Mouse (Mus musculus): Measurements from ENCODE around the gene Zfp296.

Zfp296 gene

GRCm38 (mm10) chr7:19561765-19562642 lies 15.1 kb upstream of the Zfp296 start:
- intact Hi-C loops (cut with DNase I) = no loop called here

- intact Hi-C loops (cut with DNase I) = no loop called here
Observed at GRCm38 (mm10) chr7:19562643-19563410, 14.3 kb upstream of the Zfp296 start, which contains the start of gene Ppp1r37. Gene Ppp1r37, minus strand, starts transcription at chr7:19563076.

- intact Hi-C loops (cut with DNase I) = no loop called here
Observed at GRCm38 (mm10) chr7:19563884-19564283, 13.2 kb upstream of the Zfp296 start.

DNA sequence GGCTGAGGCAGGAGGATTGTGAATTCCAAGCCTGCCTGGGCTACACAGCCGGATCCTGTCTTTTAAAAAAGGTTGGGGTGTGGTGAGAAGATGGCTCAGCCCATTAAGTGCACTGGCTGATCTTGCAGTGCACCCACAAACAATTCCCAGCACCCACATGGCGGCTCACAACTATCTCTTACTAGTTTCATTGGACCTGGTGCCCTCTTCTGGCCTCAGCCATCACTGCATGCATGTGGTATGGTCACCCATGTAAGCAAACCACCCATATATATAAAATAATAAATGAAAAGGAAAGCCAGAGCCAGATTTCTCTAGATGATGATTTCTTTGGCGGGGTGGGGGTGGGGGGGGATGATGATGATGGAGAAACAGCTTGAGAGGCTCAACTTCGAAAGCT lies 12.6 kb upstream of the Zfp296 start:
- intact Hi-C loops (cut with DNase I) = no loop called here

- intact Hi-C loops (cut with DNase I) = no loop called here
Observed at GRCm38 (mm10) chr7:19565803-19566202, 11.3 kb upstream of the Zfp296 start.

GRCm38 (mm10) chr7:19567426-19567825 lies 9.7 kb upstream of the Zfp296 start:
- intact Hi-C loops (cut with DNase I) = no loop called here

DNA sequence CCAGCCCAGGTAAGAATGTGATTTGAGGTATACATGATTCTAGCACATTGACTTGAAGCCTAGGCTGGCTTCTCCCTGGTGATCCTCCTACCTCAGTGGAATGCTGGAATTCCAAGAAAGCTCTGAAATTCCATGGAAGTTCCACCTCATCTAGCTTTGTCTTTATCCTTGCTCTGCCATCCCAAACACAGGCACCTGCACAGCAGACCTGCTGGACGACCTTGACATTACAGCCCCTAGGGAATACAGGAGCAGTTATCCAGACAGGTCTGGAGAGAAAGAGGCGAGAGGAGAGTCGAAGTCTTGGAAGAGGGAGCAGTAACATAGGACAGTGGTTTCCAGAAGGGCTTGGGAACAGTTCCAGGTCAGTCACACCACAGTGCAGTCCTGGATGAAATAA lies 7.4 kb upstream of the Zfp296 start:
- intact Hi-C loops (cut with DNase I) = loop anchor here (5.0 kb wide), 2 partner anchors 62 to 112 kb away; partner anchors contain the start of genes Bloc1s3, Mark4 and Trappc6a

GRCm38 (mm10) chr7:19572926-19573775 lies 3.9 kb upstream of the Zfp296 start:
- intact Hi-C loops (cut with DNase I) = loop anchor here (5.0 kb wide), 2 partner anchors 66 to 116 kb away; partner anchors contain the start of genes Bloc1s3, Mark4 and Trappc6a

- intact Hi-C loops (cut with DNase I) = loop anchor here (5.0 kb wide), 2 partner anchors 66 to 116 kb away; partner anchors contain the start of genes Bloc1s3, Mark4 and Trappc6a
Observed at GRCm38 (mm10) chr7:19573776-19574140, 3.3 kb upstream of the Zfp296 start.

- intact Hi-C loops (cut with DNase I) = loop anchor here (5.0 kb wide), 1 partner anchor 47 kb away; no protein-coding TSS in a partner anchor
Observed at GRCm38 (mm10) chr7:19575559-19575958, 1.5 kb upstream of the Zfp296 start.

DNA sequence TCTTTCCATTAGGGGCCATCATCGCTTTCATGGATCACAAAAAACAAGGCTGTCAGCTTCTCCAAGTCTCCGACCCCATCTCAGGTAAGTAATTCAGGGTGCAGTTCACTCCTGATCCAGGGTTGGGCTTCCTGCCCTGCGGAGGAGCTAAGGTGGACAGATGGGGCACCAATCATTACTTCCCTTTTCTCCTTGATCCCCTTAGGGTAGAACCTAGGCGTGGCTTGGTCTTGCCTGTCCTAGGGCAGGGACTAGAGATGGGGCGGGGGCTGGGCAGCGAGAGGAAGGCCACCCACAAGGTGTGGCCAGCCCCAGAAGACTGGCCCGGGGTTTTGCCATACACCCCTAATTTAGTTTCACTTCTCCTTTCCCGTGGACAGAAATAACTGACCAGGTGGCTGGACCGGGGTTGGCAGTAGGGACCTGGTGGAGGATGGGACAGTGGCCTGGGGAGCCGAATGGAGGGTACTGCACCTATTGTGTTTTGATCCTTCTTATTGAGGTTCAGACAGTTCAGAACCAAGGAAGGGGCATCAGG lies 859 bp downstream of the Zfp296 start:
- intact Hi-C loops (cut with DNase I) = loop anchor here (5.0 kb wide), 1 partner anchor 44 kb away; no protein-coding TSS in a partner anchor

GRCm38 (mm10) chr7:19578436-19578835 lies 1.3 kb downstream of the Zfp296 start:
- intact Hi-C loops (cut with DNase I) = loop anchor here (5.0 kb wide), 1 partner anchor 44 kb away; no protein-coding TSS in a partner anchor

DNA sequence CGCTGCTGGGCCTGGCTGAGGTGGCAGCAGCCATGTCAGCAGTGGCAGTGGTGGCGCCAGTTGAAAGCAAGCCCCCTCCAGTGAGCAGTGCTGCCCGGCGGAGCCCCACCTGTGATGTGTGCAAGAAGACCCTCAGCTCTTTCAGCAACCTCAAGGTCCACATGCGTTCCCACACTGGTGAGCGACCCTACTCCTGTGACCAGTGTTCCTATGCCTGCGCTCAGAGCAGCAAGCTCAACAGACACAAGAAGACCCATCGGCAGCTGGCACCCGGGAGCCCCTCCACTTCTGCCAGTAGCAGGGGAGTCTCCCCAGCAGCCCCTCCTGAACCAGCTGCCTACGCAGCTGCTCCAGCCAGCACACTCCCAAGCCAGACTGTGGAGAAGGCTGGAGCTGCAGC lies 2.7 kb downstream of the Zfp296 start:
- intact Hi-C loops (cut with DNase I) = loop anchor here (5.0 kb wide), 1 partner anchor 43 kb away; no protein-coding TSS in a partner anchor

GRCm38 (mm10) chr7:19580634-19581033 lies 3.5 kb downstream of the Zfp296 start:
- intact Hi-C loops (cut with DNase I) = no loop called here

DNA sequence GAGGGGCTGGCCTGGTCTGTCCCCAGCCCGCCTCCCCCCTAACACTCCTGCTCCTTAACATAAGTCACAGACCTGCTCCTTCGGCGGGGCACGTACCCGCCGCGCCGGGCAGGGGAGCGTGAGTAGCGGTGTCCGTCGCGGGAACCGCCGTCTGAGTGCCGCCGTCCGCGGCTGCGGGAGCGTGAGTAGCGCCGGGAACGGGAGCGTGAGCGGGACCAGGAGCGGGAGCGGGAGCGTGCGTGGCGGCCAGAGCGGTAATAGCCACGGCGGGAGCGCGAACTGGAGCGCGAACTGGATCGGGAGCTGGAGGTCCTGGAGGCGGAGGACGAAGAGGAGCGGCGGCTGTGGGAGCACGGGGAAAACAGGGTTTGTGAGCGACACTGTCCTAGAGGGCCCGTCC lies 9.2 kb downstream of the Zfp296 start:
- intact Hi-C loops (cut with DNase I) = no loop called here

DNA sequence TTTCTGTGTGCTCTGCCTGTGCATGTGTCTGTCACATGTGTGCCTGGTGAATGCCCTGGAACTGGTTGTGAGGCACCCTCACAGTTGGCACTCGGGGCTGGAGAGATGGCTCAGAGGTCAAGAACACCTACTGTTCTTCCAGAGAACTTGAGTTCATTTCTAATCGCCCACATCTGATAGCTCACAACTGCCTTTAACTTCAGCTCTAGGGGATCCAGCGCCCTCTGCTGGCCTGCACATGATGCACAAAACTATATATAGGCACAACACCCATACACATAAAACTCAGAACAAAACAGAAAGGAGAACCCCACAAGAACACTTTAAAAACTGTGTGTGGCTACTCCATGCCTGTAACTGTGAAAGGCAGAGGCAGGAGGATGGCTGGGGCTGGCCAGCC lies 12.1 kb downstream of the Zfp296 start:
- intact Hi-C loops (cut with DNase I) = no loop called here

GRCm38 (mm10) chr7:19589917-19590316 lies 12.8 kb downstream of the Zfp296 start:
- intact Hi-C loops (cut with DNase I) = no loop called here

- intact Hi-C loops (cut with DNase I) = no loop called here
Observed at GRCm38 (mm10) chr7:19593061-19593730, 16.1 kb downstream of the Zfp296 start.

DNA sequence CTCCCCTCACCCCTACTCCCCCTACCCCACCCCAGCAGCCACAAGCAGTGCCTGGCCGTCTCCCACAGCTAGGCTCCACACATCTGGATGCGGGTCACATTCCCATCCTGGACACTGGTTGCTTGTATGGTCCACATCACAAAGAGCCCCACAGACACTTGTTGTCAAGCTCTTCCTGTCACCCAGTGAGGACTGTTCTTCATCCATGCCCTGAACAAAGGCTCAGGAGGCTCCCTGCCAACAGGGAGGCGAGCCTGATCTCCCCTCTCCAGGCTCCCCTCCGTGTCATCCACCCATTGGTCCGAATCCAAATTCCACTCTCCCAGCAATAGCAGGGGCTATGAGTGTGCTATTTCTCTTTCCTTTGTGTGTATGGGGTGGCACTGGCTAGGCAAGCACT lies 23.5 kb downstream of the Zfp296 start:
- intact Hi-C loops (cut with DNase I) = no loop called here

DNA sequence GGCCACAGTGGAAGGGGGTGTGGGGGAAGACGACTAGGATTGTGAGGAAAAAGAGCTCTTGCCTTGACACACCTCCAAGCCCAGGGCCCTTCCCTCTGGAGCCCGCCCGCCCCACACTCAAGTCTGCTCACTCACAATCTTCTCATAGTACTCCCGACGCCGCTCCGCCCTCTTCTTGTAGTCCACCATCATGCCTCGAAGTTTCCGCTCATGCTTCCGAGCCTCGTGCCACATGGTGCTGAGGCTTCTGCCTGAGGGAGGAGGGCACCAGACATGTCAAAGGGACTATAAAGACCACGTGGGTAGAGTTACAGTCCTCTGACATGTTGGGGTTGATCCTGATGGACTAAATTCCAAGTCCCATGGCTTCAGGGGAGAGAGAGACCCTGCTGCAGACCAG lies 26.0 kb downstream of the Zfp296 start:
- intact Hi-C loops (cut with DNase I) = no loop called here

Measured in adrenal gland (tissue).